Mouse (Mus musculus): ENCODE data around the gene D630003M21Rik.

D630003M21Rik gene

GRCm38 (mm10) chr2:158194945-158195640 is 33.9 kb downstream of the D630003M21Rik start:
- DNase-seq (ENCODE audit: low spot score): peak; percentile 85

GRCm38 (mm10) chr2:158193611-158194336 is 35.2 kb downstream of the D630003M21Rik start:
- DNase-seq (ENCODE audit: low spot score): peak; percentile 56

- DNase-seq (ENCODE audit: low spot score): no peak
Measured at GRCm38 (mm10) chr2:158191098-158191497, 37.9 kb downstream of the D630003M21Rik start.

- DNase-seq (ENCODE audit: low spot score): no peak
Measured at GRCm38 (mm10) chr2:158189451-158189850, 39.6 kb downstream of the D630003M21Rik start.

DNA sequence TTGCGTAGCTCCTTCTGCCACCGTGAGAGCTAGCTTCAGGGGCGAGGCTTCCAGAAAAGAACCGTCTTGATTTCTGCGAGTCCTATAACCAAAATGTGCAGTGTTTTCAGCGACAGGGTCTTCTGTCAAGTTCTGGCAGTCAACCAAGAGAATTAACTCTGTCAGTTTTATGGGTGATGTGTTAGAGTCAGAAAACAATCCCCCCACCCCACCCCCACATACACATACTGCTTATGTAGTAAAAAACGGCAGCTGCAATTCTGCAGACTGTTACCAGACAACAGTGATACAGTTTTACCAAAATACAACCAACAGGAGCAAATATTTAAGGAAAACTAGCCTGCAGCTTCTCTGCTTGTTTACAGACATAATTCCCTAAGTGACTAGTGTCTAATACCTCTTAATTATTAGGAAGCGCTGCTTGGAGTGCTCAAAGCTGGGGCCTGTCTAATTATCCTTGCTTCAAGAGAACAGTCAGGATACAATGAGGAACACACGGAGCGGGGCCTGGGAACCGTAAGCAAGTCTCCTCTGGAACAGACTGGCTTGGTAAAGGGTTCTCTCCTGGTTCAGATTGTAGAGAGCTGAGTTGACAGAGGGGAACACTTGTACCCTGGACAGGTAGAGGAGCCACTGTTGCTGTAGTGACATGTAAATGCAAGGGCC is 42.7 kb downstream of the D630003M21Rik start:
- DNase-seq (ENCODE audit: low spot score): no peak

- DNase-seq (ENCODE audit: low spot score): no peak
Measured at GRCm38 (mm10) chr2:158183266-158183665, 45.8 kb downstream of the D630003M21Rik start.

DNA sequence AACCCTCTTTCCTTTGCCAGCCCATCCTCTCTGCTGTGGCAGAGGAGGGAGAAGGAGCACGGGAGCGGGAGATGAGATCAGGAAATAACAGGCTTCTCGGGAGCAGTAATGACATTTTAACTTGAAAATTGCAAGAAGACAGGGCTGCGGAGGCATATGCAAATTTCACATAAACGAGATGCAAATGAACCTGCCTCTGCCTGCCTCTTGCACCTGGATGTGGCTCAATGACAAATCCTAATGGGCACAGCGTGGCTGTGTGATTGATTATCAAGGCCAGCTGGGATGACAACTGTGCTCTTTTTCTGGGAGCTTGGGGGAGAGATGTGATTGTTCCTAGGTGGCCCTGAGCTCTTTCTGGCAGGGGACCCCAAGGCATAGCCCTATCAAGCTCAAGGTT is 47.1 kb downstream of the D630003M21Rik start:
- no peak for DNase-seq (ENCODE audit: low spot score)

DNA sequence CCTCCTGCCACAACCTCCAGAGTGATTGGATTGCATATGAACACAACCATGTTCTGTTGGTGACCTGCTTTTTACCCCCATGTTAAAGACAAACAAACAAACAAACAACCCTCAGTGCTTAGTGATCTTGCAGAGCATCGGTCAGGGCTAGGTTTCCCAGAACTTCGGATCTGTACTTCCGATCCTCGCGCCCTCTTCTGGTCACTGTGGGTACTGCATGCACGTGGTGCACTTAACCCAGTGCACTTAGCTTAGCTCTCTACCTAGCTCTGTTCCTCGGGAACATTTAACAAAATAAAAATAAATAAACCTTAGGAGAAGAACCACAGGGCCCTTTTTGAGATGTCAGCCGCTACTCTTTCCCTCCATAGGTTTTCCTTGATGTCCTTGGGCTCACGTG is 48.2 kb downstream of the D630003M21Rik start:
- peak; percentile 70 for DNase-seq (ENCODE audit: low spot score)

DNA sequence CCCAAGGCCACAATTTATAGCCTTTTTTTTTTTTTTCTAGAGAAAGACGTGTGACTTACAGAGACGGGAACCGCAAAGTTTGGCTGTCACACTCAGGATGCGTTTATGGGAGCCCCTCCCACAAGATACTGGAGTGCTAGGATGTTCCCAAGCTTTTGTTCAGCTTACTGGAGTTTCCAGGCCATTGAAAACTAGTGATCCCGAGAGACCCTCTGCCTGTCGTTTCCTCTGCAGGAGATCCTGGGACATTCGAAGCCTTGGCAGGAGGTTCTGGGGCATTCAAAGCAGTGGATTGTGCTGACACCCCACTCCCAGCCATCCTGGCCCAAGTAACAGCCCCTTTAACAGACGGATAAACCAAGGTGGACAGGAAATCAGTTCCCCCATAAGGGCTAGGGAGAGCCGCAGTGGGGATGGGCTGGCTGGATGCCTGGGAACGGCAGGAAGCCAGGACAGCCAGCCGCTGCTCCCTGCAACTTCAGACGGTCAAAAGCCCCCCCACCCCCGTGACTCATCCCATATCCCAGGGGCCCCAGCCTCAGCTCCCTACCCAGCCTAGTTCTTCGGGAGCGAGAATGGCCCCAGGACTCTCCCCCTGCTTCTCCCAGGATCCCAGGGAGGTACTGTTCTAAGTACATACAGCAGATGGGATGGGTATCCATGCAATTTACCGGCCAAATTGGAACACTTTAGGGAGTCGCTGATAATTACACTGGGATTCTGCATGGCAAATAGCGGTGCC is 49.5 kb downstream of the D630003M21Rik start:
- DNase-seq (ENCODE audit: low spot score): no peak

DNA sequence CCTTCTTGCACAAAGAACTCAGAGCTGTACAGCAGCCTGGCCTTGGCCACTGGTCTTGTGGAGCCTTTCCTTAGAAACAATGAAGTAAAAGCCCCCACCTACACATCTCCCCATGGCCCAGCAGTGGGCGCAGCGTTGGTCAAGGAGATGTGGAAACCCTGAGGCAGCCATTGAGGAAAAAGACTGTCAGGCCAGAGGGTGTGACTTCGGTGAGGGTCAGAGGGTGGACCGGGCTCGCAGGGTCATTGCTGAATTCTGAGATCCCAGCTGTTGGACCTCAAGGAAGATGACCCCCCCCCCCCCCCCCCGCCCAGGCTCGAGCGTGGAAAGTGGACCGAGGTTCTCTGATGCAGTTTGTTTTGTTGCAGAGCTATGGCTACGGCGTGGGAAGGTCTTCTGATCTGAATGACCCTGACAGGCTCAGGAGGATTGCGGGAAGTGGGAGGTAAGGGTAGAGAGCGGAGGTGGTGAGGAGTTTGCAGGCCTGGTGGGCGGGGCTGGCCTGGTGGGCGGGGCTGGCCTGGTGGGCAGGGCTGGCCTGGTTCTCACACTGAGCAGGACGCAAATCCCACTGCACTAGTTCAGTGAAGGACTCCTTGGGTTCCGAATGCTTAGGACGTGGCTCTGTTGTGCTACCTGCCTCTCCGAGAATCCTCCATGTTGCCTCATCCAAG is 50.2 kb downstream of the D630003M21Rik start:
- DNase-seq (ENCODE audit: low spot score): peak; percentile 82

DNA sequence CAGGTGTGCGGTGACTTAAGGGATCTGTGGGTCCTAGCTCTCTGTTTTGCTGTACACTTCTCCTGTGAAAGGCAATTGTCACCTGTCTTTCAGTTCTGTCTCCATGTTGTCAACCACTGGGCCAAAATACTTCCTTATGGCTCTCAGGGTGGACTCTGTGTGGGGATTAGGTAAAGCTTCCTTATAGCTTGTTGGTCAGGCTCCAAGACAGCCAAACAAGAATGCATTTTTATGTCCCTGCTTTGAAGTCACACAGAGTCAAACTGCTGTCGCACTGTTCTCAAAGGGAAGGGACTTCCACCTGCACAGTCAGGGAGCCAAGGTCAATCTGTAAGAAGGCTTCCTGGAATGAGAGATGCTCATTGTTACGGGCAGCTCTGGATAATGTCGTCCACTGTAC is 50.9 kb downstream of the D630003M21Rik start:
- no peak for DNase-seq (ENCODE audit: low spot score)

GRCm38 (mm10) chr2:158177574-158177973 is 51.4 kb downstream of the D630003M21Rik start:
- no peak for DNase-seq (ENCODE audit: low spot score)

DNA sequence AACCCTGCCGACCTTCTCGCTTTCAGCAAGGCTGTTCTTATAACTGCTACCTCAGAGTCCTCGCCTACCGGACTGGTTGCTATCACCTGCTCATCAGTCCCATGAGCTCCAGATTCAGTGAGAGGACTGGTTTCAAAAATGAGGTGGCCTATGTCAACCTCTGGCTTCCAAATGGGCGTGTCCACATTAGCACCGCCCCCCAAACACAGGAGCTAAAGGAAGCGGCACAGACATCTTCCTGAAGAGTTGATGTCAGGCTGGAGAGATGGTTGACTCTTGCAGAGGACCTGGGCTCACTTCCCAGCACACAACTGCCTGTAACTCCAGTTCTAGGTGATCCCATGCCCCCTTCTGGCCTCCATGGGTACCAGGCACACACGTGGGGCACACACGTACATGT is 52.3 kb downstream of the D630003M21Rik start:
- no peak for DNase-seq (ENCODE audit: low spot score)

DNA sequence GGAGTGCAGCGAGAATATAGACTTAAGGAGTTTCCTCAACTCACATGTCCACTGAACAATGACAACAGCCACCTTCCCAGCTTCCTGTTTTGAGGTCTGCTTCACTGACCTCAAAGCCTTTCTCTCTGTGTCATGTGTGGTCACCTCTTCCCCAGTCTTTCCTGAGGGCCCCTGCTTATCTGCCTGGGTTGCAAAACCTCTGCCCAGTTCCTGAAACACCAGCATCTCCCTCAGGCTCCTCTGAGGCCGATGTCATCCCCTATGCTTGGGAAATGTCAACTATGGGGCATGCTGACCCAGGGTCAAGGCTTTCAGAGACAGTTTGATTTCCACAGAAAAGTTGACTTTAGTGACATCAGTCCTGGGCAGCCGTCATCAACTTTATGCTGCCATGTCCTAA is 53.6 kb downstream of the D630003M21Rik start:
- DNase-seq (ENCODE audit: low spot score): no peak

DNA sequence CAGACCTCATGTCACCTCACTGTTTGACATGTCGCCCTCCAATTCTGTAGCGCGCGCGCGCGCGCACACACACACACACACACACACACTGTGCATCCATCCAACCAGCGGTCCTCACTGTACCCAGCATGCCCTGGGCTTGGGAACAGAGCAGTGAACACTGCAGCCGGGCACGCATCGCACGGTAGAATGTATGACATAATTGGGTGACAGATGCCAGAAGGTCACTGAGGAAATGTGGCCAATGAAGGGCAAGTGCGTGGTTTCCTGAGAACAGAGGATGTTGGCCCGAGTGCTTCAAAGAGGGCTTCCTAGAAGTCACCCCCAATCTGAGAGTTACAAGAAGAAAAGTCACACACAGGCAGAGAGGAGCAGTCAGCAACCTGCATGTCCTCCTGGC is 54.1 kb downstream of the D630003M21Rik start:
- no peak for DNase-seq (ENCODE audit: low spot score)

DNA sequence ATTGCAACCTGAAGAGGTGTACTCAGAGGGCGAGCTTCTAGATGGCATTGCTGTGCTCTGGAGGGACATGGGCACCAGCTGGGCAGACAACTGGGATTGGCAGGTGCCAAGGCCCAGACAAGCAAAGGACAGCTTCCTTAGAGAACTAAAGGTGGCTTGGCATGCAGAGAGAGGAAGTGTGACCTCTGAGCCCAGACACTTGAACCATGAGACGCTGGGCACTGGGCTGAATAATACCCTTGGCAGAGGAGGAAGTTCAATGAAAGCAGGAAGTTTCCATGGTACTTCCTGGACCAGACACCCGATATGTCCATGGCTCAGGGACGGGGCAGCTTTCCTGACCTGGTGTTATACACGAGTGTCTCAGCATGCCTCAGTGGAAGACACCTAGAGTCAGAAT is 54.6 kb downstream of the D630003M21Rik start:
- DNase-seq (ENCODE audit: low spot score): no peak

- DNase-seq (ENCODE audit: low spot score): no peak
Measured at GRCm38 (mm10) chr2:158170394-158170793, 58.6 kb downstream of the D630003M21Rik start.

DNA sequence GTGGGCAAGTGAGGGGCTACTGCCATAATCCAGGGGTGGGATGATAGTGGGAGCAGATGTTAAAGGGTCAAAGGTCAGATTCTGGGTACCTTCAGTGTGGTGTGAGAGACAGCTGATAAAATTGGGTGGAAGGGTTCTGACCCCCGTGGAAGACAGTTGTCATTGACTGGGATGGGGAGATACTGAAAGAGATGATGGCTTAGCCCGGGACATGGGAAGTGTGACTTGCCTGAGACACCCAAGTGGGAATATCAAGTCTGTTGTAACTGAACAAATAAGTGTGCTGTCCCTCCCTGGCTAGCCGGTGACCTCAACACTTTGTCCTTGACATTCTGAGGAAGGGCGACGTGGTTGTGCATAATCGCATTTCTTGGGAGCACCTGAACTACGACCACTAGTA is 59.3 kb downstream of the D630003M21Rik start:
- no peak for DNase-seq (ENCODE audit: low spot score)

DNA sequence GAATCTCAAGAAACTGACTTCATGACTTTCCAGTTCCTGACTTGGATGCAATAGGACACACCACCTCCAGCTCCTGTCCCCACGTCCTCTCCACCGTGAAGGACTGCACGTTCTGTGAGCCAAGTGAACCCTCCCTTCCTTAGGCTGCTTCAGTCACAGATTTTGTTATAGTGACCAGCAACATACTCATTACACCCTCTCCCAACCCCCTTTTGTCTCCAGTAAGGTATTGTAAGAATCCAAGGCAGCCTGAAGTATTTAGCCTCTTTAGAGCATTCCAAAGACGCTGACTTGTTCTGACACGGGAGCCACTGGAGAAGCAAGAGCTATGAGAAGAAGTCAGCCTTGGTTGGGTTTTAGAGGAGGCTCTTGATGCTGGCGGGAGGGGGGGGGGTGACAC is 59.7 kb downstream of the D630003M21Rik start:
- DNase-seq (ENCODE audit: low spot score): no peak

DNA sequence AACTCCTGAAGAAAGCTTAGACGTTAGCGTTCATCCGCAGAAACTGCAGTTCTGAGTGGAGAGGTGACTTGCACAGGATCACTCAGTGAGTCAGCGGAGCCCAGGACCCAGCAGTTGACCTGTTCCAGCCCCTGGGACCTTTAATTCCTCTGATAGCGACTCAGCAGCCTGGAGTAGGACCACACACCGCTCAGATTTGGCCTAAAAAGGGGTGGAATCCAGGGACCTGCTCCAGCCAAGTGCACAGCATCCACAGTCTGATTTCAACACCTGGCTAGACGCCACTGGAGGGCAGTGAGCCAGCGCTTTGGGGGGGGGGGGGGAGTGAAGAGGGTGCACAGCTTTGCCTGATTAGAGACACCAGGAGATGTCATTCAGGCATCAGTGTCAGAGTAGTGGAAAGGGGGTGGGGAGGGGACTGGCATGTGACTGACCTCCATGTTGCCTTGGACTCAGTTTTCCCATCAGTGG is 60.2 kb downstream of the D630003M21Rik start:
- no peak for DNase-seq (ENCODE audit: low spot score)

DNA sequence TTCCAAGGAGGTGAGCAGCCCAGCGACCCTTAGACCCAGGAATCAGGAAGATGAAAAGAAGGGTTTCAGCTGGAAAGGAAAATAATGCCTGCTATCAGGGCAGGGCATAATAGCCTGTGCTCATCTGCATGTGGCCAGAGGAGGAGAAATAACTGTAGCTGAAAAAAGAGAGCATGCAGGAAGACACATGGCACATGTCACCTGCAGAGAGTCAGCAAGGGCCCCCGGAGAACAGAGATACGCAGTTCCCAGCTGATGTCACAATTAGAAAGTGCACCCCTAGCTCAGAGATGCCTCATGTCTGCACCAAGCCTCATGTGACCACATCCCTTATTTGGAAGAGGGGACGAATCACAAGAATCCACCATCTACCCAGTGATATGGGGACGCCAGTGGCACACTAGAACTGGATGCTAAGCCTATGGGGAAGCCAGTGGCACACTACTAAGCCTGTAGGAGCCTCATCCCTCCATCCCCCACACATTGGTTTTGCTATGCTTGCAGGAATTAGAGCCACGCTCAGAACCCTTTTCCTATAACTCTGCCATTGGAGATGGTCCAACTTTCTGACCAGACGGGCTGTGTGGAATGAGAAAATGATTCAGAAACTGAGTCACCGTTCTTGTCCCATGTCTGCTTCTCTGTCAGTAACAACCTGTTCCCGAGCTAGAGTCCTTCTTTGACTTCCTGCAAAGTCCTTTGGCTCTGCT is 61.4 kb downstream of the D630003M21Rik start:
- no peak for DNase-seq (ENCODE audit: low spot score)

Data from embryo, embryonic 10.5 days (tissue).